ENCODE assay signal across 8 mouse cellular contexts in genomic region chr7:34462069-34462468, GRCm38 (mm10).
A peak's percentile ranks its signal among the peaks of the same experiment; 100 is the strongest.
DNase-seq lines count a peak whose midpoint lies in the region; ATAC-seq and TF ChIP-seq lines count a peak whose summit lies in the region.

No protein-coding gene starts in this region.

- no peak overlapping the region for H3K9ac ChIP-seq in kidney, postnatal 0 days (ENCODE audit: low read depth, low read length)
- no peak overlapping the region for H3K9ac ChIP-seq in limb, embryonic 11.5 days (ENCODE audit: low read length)

- H3K4me3 ChIP-seq in kidney, postnatal 0 days (replicated peaks; ENCODE audit: low read depth, low read length): no peak overlapping the region
- no peak overlapping the region for H3K4me3 ChIP-seq in limb, embryonic 11.5 days (ENCODE audit: low read depth, low read length)

- H3K36me3 ChIP-seq in kidney, postnatal 0 days (ENCODE audit: insufficient read depth, low read length): no peaks in the 10 kb centered on the region
- H3K36me3 ChIP-seq in limb, embryonic 11.5 days (ENCODE audit: control insufficient read depth, insufficient read depth, low read length): no peaks in the 10 kb centered on the region

- no peak overlapping the region for H3K27ac ChIP-seq in kidney, postnatal 0 days
- H3K27ac ChIP-seq in limb, embryonic 11.5 days (replicated peaks; ENCODE audit: low read depth, low read length): no peak overlapping the region

- no peaks in the 10 kb centered on the region for H3K9me3 ChIP-seq in kidney, postnatal 0 days (replicated peaks; ENCODE audit: low read length)
- H3K9me3 ChIP-seq in limb, embryonic 11.5 days (ENCODE audit: control insufficient read depth, low read length): no peaks in the 10 kb centered on the region

- TF ChIP-seq CTCF in kidney, postnatal 0 days (IDR thresholded peaks at IDR 0.05; ENCODE audit: low read depth): peak; percentile 61

- DNase-seq in kidney, postnatal 0 days (ENCODE audit: low spot score): peak; percentile 17
- DNase-seq in kidney, postnatal 14 days: no peak
- DNase-seq in 416B (ENCODE audit: low read depth): peak; percentile 19
- peak; percentile 4 to 12 for DNase-seq in B cell, adult 2 months
- DNase-seq in brain, adult 2 months (ENCODE audit: low read depth, low spot score): peak; percentile 35
- peak; percentile 49 for DNase-seq in limb, embryonic 11.5 days (ENCODE audit: low spot score)

- WGBS in kidney, postnatal 0 days: 65% methylated on average over 9 of the region's 9 CpGs
- WGBS in limb, embryonic 11.5 days: 58% methylated on average over 9 of the region's 9 CpGs

- no peak for ATAC-seq in kidney, postnatal 0 days (replicated peaks; ENCODE audit: low FRiP score, low read depth)
- ATAC-seq in limb, embryonic 11.5 days (ENCODE audit: insufficient number of reproducible peaks, low FRiP score, low TSS enrichment, low read depth): no peak
- no peak for ATAC-seq in monocyte, adult 5-6 weeks (replicated peaks; ENCODE audit: insufficient number of reproducible peaks, low FRiP score, low TSS enrichment, poor library complexity, severe bottlenecking)
- ATAC-seq in inflammation-experienced regulatory T-cells, adult 6 months: no peak

- H3K4me1 ChIP-seq in kidney, postnatal 0 days (replicated peaks; ENCODE audit: insufficient read depth, low read length): no peaks in the 10 kb centered on the region
- H3K4me1 ChIP-seq in limb, embryonic 11.5 days (ENCODE audit: control insufficient read depth, insufficient read depth, low read length): no peaks in the 10 kb centered on the region

- H3K27me3 ChIP-seq in kidney, postnatal 0 days (ENCODE audit: insufficient read depth, low read length): no peaks in the 10 kb centered on the region
- H3K27me3 ChIP-seq in limb, embryonic 11.5 days (ENCODE audit: control insufficient read depth, insufficient read depth, low read length): no peaks in the 10 kb centered on the region

- no peak overlapping the region for H3K4me2 ChIP-seq in kidney, postnatal 0 days (ENCODE audit: low read length)
- H3K4me2 ChIP-seq in limb, embryonic 11.5 days (ENCODE audit: low read depth, severe bottlenecking): no peak overlapping the region
